Mouse (Mus musculus) lung, postnatal 14 days (tissue): ENCODE measurements around the gene Mettl21a.
"Not testable (repeated sequence)": the region's sequence is repeated elsewhere in the genome, so short reads cannot be mapped to it uniquely, and the experiment has no call there.

Experiments used
- DNase-seq: peaks from one replicate; pipeline ENCODE4 v3.0.0; 2021

Gene Mettl21a

GRCm38 (mm10) chr1:64616881-64617714 lies at the start of gene Mettl21a:
Mettl21a (minus strand) TSS chr1:64617242.
- DNase-seq: peak; percentile 92

GRCm38 (mm10) chr1:64658876-64659275 lies 41.8 kb upstream of the Mettl21a start:
- no peak for DNase-seq

DNA sequence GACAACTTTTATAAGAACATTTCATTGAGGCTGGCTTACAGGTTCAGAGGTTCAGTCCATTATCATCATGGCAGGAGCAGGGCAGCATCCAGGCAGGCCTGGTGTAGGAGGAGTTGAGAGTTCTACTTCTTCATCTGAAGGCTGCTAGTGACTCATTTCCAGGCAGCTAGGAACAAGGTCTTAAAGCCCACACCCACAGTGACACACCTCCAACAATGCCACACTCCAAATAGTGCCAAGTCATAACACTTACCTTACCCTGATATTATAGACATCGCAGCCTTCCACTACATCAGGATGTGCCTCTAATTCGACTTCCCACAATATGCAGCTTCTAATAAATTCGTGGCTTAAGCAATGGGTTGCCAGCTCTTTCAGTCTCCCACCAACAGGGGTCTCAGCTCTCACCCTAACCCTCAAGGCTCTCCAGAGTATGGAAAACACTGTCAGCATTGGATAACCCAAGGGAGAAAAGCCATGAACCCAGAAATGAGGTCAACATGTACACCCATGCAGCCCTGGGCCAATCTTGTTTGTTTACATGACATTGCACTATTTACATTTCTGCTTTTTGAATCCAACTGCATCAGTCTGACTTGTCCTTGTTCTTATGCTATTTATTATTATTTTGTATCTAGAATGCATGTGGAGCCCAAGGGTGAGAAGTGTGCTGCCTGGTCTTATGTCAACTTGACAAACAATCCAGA lies 39.5 kb upstream of the Mettl21a start:
- no peak for DNase-seq

- no peak for DNase-seq
Observed at GRCm38 (mm10) chr1:64655415-64655814, 38.4 kb upstream of the Mettl21a start.

DNA sequence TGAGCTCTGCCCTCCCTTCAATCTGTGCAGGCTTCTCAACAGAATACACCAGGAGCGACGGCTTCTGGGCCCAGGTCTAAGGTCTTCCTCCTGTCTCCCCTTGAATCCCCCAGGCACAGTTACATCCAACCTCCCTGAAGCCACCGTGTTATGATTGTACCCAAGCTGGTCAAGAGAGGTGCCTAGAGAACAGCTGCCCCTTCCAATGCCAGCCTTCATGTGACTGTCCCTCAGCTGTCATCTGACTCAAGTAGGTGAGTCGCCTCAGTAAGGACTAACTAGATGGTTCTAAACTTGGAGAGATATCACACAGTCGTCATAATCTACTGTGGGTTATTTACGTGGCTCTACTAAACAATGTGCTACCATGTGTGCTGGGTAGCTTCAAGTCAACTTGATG lies 36.7 kb upstream of the Mettl21a start:
- no peak for DNase-seq

- no peak for DNase-seq
Observed at GRCm38 (mm10) chr1:64649362-64650124, 32.5 kb upstream of the Mettl21a start.

- no peak for DNase-seq
Observed at GRCm38 (mm10) chr1:64644513-64644912, 27.5 kb upstream of the Mettl21a start.

DNA sequence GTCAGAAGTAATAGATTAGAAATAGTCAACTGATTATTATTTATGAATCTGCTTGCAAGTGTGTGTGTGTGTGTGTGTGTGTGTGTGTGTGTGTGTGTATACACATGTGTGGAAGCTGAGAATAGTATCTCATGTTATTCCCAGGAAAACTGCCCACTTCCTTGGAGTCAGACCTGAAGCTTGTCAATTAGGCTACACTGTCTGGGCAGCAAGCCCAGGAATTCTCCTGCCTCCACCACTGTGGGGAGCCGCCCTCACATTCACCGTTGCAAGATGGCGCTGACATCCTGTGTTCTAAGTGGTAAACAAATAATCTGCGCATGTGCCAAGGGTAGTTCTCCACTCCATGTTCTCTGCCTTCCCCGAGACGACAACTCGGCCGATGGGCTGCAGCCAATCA lies 25.5 kb upstream of the Mettl21a start:
- DNase-seq: not testable (repeated sequence)

GRCm38 (mm10) chr1:64641069-64641468 lies 24.0 kb upstream of the Mettl21a start:
- DNase-seq: no peak

DNA sequence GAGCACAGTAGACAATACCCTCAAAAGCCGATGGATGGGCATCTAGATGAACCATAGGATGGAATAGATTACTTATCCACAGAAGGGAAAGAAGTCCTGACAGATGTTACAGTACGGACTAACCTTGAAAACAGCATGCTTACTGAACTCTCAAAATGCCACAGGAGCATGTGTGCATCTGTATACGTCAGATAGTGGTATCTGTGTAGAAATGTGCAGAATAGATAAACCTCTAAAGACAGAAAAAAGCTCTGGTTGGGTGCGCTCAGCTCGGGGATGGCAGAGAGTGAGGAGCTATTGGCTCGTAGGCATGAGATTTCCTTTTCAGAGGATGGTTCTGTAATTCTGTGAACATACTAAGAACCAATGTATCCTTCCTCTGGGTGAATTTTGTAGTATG lies 22.2 kb upstream of the Mettl21a start:
- no peak for DNase-seq

- no peak for DNase-seq
Observed at GRCm38 (mm10) chr1:64635624-64636023, 18.6 kb upstream of the Mettl21a start.

DNA sequence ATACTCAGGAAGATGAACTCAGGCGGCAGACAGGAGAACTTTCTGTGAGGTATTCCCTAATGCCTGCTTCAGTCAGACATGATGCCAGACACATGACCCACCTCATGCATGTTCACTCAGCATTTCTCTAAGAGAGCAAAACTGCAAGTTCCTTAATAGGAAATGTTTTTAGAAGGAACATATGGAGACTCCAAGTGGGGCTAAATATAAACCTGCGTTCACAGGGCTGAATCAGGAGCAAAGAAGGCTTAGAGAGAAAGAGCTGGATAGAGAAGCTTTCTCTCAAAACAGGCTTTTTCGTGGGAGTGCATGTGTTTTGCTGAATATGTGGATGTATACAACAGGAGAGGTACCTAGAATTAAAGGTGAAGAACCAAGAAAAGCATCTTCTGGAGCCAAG lies 16.2 kb upstream of the Mettl21a start:
- no peak for DNase-seq

DNA sequence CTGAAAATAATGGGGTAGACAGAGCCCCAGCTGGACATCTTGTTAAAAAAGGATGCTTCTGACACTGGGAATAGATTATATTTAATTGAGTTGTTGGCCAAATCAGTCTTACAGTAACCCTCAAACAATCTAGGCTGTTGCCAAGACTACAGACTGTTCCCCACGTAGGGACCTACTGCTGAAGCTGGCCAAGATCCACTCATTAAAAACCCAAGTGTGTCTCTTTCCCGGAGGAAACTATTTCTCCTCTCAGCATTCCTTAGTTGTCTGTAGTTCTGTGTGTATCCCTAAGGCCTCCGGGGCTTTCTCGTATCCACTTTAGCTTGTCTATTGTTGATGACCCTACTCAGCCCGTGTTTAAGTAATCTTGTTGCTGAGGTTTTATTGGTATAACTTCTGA lies 14.5 kb upstream of the Mettl21a start:
- no peak for DNase-seq

- no peak for DNase-seq
Observed at GRCm38 (mm10) chr1:64625214-64625613, 8.2 kb upstream of the Mettl21a start.

GRCm38 (mm10) chr1:64623558-64624435 lies 6.8 kb upstream of the Mettl21a start:
- no peak for DNase-seq

DNA sequence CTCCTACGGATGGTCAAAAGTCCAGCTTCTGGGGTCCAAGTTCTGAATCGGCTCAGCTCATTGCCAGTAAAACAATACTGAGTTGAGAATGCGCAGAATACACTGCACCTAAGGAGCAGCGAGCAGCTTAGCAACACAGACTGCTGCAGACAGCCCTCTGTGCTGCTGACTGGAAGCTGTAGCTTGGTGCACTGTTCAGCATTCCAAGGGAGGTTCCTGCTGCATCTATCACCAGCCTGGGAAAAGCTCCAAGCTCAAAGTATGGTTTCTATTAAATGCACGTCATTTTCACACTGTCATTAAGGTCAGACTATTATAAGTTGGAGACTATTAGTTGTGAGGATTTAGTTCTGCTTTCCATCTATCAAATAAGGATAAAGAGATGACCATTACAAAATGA lies 4.1 kb upstream of the Mettl21a start:
- DNase-seq: no peak

DNA sequence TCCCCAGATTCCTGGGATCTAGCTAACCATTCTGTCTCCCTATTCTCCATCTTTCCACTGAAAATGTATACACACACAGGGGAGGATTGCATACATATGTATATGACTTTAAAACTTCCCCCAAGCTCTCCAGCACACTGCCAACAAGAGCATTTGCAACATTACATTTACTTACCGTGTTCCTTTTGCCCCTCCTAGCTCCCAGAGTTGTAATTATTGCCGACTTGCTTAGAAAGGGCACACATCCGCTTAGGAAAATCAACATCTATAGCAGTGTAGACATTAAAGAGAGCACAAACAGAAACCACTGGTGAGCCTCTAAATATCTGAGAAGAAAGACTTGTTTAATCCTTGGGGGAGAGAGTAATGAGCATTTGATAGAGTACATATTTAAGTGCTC lies 1.2 kb upstream of the Mettl21a start:
- DNase-seq: no peak

DNA sequence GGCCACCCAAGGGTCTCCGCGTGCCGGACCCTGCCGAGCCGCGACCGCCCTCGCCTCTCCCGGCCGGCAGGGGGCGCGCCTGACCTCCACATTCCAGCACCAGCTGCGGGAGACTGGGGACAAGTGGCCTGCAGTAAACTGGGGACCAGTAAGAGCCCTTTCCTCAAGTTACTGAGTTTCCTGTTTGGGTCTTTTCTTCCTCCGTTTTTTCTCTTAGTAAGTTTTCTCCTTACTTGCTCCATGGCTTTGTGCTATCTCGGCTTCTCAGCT lies 608 bp upstream of the Mettl21a start:
- peak; percentile 89 for DNase-seq

- DNase-seq: no peak
Observed at GRCm38 (mm10) chr1:64616531-64616880, 536 bp downstream of the Mettl21a start.

DNA sequence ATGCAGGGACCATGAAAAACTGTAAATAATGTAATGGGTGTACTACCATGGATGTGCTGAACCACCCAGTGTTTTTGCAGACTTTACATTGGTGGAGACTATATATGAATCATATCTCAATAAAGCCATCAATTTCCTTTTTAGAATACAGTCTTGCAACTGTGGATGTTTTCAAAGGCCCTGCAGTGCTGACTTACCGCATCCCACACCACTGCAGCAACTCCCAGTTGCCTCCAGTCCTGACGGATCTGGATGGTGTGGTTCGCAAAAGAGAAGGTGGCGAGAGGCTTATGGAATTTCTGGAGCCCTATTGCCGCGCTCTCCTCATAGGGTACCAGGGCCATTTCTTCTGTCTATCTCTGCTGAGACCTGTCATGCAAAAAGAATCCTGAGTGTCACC lies 966 bp downstream of the Mettl21a start:
- no peak for DNase-seq

- DNase-seq: no peak
Observed at GRCm38 (mm10) chr1:64615531-64615991, 1.5 kb downstream of the Mettl21a start.

GRCm38 (mm10) chr1:64614801-64615345 lies 2.2 kb downstream of the Mettl21a start:
- DNase-seq: no peak

GRCm38 (mm10) chr1:64614311-64614710 lies 2.7 kb downstream of the Mettl21a start:
- DNase-seq: no peak
